Mouse (Mus musculus) heart, adult 11 months (tissue): ENCODE results near the gene Sestd1.

Experiments
- DNase-seq: peaks from one replicate; pipeline ENCODE4 v3.0.0; 2022

Sestd1 gene

DNA sequence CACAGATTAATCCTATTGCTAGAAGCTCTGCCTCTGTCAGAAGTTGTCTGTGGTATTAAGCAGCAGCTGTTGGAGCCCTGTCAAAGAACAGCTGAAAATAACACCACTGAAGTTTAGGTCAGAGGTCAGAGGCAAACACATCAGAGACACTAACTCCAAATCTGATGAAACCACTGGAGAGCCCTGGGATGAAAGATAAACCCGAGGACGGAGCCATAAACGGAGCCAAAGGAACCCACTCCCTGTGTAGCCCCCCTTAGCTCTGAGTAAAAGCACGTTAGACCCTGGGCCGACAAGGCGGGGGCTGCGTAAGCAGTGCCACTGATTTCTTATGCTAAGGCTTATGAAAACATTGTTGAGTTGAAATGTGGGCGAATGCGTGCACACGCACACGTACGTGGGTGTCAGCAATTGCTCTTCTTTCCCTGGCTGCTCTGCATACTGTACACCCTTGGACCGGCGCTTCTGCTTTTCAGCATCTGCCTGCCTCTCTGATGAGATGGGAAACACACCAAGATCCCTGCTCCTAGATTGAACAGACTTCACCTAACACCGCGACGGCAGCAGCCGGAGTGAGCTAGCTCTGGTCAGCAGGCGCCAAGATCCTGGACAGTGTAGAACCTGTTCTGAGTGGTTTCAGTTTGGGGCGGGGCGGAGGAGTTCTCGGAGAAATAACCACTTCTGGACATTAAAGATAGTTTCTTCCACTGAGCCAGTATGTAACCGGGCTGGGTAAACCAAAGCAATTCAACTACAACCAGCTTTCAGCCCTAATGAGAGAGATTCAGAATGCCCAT, 108.8 kb downstream of the Sestd1 start:
- peak; percentile 94 for DNase-seq

DNA sequence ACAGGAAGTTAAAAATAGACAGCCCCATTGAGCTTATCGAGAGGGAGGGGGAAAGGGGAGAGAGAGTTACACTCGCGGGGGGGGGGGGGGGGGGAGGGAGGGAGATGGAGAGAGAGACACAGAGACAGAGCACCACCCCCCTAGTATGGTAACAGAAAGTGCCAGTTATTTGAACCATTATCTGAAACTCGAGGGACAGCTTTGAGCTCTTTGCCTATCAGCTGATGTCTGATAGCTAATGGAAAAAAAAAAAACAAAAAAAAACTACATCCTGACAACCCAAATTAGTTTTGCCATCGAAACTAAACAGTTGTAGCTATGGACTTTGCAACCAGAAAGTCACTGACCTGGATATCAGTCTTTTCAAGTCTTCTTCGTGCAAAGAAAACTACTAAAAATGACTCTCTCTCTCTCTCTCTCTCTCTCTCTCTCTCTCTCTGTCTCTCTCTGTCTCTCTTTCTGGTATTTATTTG, 109.7 kb downstream of the Sestd1 start, which contains the start of gene Ccdc141:
Gene Ccdc141 (minus strand): TSS at position 4 of the 473 bp plus-strand sequence.
- DNase-seq = no peak

DNA sequence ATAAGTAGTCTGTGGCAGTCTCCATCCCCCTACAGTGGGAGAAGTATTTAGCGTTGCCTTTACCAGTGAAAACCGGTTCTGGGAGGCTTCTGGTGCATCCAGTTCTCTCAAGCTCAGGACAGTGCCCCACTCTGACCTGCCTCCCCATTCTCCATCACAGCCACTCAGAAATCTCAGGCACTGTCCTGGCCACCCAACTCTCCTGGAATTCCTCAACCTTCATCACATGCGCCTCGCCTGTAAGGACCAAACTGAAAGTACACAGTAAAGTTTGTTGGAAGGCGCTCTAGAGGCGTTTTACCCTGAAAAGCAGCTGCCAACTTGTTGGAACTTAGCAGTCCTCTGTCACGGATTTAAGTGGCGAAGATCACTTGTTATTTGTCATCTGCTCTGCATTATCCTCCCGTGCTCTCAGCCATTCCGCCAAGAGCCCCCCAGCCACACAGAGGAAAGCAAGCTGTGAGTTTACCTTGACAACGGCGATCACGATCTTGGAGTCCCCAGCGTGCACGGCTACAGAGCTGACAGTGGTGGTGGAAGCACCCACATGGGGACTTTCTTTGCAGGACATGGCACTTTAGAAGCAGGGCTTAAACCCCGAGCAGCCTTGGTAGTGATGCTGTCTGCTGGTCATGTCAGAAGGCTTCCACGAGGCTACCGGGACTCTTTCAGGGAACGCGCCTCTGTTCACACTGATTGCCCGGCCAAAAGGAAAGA, 110.3 kb downstream of the Sestd1 start:
- peak; percentile 98 for DNase-seq

- peak; percentile 84 for DNase-seq
These were observed 111.2 kb downstream of the Sestd1 start for GRCm38 (mm10) chr2:77169218-77169617.

- peak; percentile 82 for DNase-seq
These were observed 111.6 kb downstream of the Sestd1 start for GRCm38 (mm10) chr2:77168781-77169180.

- peak; percentile 93 for DNase-seq
These were observed 112.2 kb downstream of the Sestd1 start for GRCm38 (mm10) chr2:77168081-77168685.

- DNase-seq = no peak
These were observed 114.0 kb downstream of the Sestd1 start for GRCm38 (mm10) chr2:77166366-77166765.

DNA sequence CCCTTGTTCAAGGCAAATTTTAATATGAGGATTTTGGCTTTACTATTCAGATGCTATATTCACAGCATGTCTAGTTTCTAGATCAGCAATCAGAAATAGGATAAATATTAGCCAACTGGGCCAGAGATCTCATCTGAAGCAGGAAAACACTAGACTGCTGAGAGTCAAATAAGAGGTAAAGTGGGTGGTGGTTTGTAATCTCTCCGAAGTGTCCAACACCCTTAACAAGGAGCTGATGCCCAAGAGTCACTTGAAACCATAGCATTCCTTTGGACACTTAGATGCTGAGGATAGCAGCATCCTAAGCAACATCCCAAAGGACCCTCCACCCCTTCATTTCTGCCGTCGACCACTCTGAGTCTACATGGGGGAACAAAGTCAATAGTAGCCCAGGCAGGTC, 115.7 kb downstream of the Sestd1 start:
- peak; percentile 67 for DNase-seq

DNA sequence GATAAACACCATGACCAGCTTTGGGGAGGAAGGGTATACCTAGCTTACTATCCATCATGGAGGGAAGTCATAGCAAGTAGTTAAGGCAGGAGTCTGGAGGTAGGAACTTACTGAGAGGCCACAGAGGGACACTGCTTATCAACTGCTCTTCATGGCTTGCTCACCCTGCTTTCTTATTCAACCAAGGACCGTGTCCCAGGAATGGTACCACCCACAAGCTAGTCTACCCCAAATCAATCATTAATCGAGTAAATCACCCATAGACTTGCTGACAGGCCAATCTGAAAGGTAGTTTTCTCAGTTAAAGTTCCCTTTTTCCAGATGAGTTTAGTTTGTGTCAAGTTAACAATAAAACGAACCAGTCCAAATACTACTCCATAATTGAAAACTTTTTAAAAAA, 117.0 kb downstream of the Sestd1 start:
- peak; percentile 52 for DNase-seq

GRCm38 (mm10) chr2:77162135-77162534, 118.3 kb downstream of the Sestd1 start:
- no peak for DNase-seq

- no peak for DNase-seq
These were observed 122.8 kb downstream of the Sestd1 start for GRCm38 (mm10) chr2:77157546-77157945.

- peak; percentile 36 for DNase-seq
These were observed 126.3 kb downstream of the Sestd1 start for GRCm38 (mm10) chr2:77154080-77154479.

GRCm38 (mm10) chr2:77151255-77151654, 129.1 kb downstream of the Sestd1 start:
- DNase-seq = peak; percentile 71

- no peak for DNase-seq
These were observed 130.8 kb downstream of the Sestd1 start for GRCm38 (mm10) chr2:77149576-77149975.

DNA sequence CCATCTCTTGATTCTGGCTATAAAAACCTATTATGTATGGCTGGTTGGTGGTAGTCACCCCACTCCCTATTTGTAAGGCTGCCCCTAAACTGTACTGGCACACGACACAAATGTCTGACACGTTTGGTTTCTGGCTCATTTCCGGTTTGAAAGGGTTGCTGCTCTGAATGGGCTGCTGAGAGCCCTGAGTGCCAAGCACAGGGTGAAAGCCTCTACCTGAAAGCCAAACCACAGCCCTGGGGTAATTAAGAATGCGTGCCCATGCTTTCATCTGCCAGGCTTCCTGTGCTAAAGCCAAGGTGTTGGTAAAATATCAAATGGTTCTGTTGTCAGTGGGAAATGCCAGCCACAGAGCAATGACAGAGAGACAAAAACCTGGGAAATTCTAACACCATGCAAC, 132.2 kb downstream of the Sestd1 start:
- DNase-seq = no peak

GRCm38 (mm10) chr2:77146968-77147367, 133.4 kb downstream of the Sestd1 start:
- DNase-seq = no peak

DNA sequence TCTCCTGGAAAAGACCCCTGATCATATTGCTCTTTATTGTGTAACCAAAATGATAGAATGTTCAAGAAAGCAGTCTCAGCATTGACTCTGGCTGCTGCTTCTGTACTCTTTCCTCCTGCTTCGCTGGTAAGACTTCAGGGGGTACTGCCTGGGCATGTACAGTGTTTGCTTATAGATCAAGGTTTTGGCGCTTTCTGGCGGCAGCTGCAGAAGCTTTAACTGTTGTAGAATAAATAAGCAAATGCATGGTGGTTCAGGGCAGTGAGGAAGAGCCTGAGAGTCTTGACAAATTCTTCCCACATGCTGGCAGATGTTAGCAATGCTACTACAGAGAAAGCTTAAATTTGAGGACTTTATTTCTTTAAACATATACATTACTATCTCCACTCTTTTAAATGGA, 134.1 kb downstream of the Sestd1 start:
- no peak for DNase-seq

DNA sequence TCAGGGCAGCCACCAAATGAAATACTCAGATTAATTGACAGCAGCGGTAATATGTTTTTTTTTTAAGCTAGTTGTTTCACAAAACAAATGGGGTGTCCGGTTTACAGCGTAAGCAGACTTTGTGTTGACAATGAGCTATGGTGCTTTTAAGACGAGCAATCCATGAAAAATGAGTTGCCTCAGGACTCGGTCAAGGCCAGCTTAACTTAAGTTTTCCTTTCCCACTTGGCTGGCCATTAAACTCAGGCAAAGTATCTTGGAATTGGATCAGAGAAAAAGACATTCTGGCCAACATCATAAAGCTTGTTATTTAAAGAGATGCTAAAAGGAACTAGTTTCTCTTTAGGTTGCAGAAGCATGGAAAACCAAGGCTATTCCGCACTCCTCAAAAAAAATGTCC, 136.9 kb downstream of the Sestd1 start:
- DNase-seq = no peak

DNA sequence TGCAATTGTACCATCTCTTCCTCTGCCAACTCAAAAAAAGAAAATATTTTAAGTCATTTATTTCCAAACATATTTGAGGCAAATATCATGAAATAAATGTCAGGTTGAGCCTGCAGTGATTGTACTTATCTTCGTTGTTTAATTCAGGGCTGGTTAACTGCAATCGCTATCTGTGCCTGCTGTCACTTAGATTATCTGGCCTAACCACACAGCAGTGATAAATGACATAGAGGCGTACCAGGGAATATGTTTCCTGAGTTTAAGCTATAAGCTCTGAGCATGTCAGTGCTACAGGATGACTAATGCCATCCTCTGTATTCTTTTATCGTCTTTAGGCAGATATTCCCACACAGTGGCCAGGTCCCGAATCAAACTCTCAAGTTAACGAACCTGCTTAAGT, 141.5 kb downstream of the Sestd1 start:
- DNase-seq = no peak

GRCm38 (mm10) chr2:77134906-77135305, 145.5 kb downstream of the Sestd1 start:
- no peak for DNase-seq

DNA sequence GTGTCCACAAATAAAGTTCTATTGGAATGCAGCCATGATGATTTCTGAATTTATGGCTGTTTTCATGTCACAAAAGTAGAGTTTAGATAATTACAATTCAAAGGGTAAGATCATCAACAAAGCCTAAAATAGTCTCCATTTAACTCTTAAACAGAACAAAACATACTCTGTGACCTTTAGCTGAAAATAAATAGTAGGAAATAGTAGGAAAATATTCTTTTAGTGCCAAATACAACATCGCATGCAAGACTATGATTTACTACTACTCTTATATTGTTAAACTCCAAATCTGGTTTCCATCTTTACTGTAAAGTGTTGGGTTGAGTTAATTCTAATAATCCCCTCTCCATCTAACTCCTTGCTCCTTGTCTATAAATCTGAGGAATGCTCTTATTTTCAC, 147.0 kb downstream of the Sestd1 start:
- DNase-seq = no peak
